Mouse (Mus musculus) erythroblast, embryonic 14.5 days (primary cell): Measurements from ENCODE around the gene Otub2.

ENCODE experiments used
- GATA1 ChIP-seq: IDR thresholded peaks from 2 replicates; pipeline ENCODE4 v1.6.1; 2012; ENCODE audit warnings: low read length, inconsistent platforms, mixed read lengths
- TAL1 ChIP-seq: IDR thresholded peaks from 3 replicates; pipeline ENCODE4 v1.6.1; 2012; ENCODE audit warnings: low read length, inconsistent platforms, mixed read lengths

DNA sequence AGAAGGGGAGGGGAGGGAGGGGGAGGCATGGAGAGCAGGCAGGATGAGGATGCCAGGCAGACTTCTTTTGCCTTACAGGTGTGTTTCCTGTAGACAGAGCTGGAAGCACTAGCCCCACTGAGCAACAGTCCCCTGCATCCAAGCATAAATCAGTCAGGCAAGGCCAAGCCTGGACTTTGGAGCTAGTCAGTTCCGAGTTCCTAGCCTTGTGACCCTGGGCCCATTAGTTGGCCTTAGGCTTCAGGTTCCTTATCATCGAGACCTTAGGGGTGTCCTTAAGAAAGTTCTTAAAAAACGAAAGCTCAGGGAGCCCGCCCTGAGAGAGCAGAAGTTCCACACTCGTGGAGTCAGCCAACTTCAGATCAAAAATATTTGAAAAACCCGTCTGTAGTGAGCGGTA is 43.5 kb upstream of the Otub2 start:
- TF ChIP-seq GATA1, result no peak
- no peak for TF ChIP-seq TAL1
